In genomic region chr14:76153003-76153675, GRCm38 (mm10) we compare ENCODE assay signal across 8 mouse cellular contexts. TPM values are rescaled to one million over a fixed set of nuclear protein-coding genes. Genes with fewer than 3 reads are reported as not detected.
DNase-seq lines count a peak whose midpoint lies in the region; ATAC-seq lines count a peak whose summit lies in the region.

No protein-coding gene starts in this region.

- DNase-seq in lung, postnatal 25 days (ENCODE audit: low spot score) = no peak
- peak; percentile 9 for DNase-seq in adipocyte (ENCODE audit: low spot score)
- DNase-seq in mesoderm, embryonic 11.5 days (ENCODE audit: low read depth, low spot score) = peak; percentile 51
- DNase-seq in thymus, postnatal 4 days = peak; percentile 49
- no peak for DNase-seq in gastrocnemius, postnatal 4 days (ENCODE audit: low spot score in 2 of 2)

- peak; percentile 8; the same call in 1 of the 2 replicates for ATAC-seq in lung, embryonic 15.5 days (ENCODE audit: borderline replicate concordance, extremely low read depth, low FRiP score, low TSS enrichment)
- ATAC-seq in embryonic facial prominence, embryonic 15.5 days (ENCODE audit: insufficient number of reproducible peaks, low FRiP score, low TSS enrichment, low read depth) = no peak; the same call in 1 of the 2 replicates
- ATAC-seq in hindbrain, embryonic 16.5 days = peak; percentile 34; the same call in 1 of the 2 replicates

- peak overlapping the region; percentile 99 for H3K27ac ChIP-seq in lung, embryonic 15.5 days
- peak overlapping the region; percentile 99 for H3K27ac ChIP-seq in embryonic facial prominence, embryonic 15.5 days (replicated peaks)
- H3K27ac ChIP-seq in hindbrain, embryonic 16.5 days (ENCODE audit: low read depth, low read length) = peak overlapping the region; percentile 76

- peak overlapping the region; percentile 71 for H3K4me2 ChIP-seq in lung, embryonic 15.5 days
- peak overlapping the region; percentile 60 for H3K4me2 ChIP-seq in embryonic facial prominence, embryonic 15.5 days (replicated peaks)
- H3K4me2 ChIP-seq in hindbrain, embryonic 16.5 days (ENCODE audit: low read length) = peak overlapping the region; percentile 72

- no peaks in the 10 kb centered on the region for H3K9me3 ChIP-seq in lung, embryonic 15.5 days
- no peaks in the 10 kb centered on the region for H3K9me3 ChIP-seq in embryonic facial prominence, embryonic 15.5 days (replicated peaks)
- H3K9me3 ChIP-seq in hindbrain, embryonic 16.5 days (ENCODE audit: control insufficient read depth, low read length) = no peaks in the 10 kb centered on the region

- no peaks in the 10 kb centered on the region for H3K36me3 ChIP-seq in lung, embryonic 15.5 days
- H3K36me3 ChIP-seq in embryonic facial prominence, embryonic 15.5 days = no peaks in the 10 kb centered on the region
- H3K36me3 ChIP-seq in hindbrain, embryonic 16.5 days (ENCODE audit: control insufficient read depth, insufficient read depth, low read length) = no peaks in the 10 kb centered on the region

- WGBS in lung, embryonic 15.5 days = 5% methylated on average over 24 of the region's 24 CpGs
- 2% methylated on average over 24 of the region's 24 CpGs for WGBS in embryonic facial prominence, embryonic 15.5 days
- WGBS in hindbrain, embryonic 16.5 days = 5% methylated on average over 24 of the region's 24 CpGs

- peaks cover 37% of the 10 kb centered on the region for H3K4me1 ChIP-seq in lung, embryonic 15.5 days
- H3K4me1 ChIP-seq in embryonic facial prominence, embryonic 15.5 days = peaks cover 36% of the 10 kb centered on the region
- peaks cover 3% of the 10 kb centered on the region; the same call in 1 of the 2 replicates for H3K4me1 ChIP-seq in hindbrain, embryonic 16.5 days (ENCODE audit: control insufficient read depth, insufficient read depth, low read depth, low read length)

- peak overlapping the region; percentile 61 for H3K4me3 ChIP-seq in lung, embryonic 15.5 days
- H3K4me3 ChIP-seq in embryonic facial prominence, embryonic 15.5 days (replicated peaks) = peak overlapping the region; percentile 71
- peak overlapping the region; percentile 82 for H3K4me3 ChIP-seq in hindbrain, embryonic 16.5 days (ENCODE audit: low read length)

- no peaks in the 10 kb centered on the region for H3K27me3 ChIP-seq in lung, embryonic 15.5 days
- no peaks in the 10 kb centered on the region for H3K27me3 ChIP-seq in embryonic facial prominence, embryonic 15.5 days
- H3K27me3 ChIP-seq in hindbrain, embryonic 16.5 days (replicated peaks; ENCODE audit: control insufficient read depth, insufficient read depth, low read length) = no peaks in the 10 kb centered on the region

- peak overlapping the region; percentile 22; the same call in 1 of the 2 replicates for H3K9ac ChIP-seq in lung, embryonic 15.5 days
- peak overlapping the region; percentile 19; the same call in 1 of the 2 replicates for H3K9ac ChIP-seq in embryonic facial prominence, embryonic 15.5 days
- H3K9ac ChIP-seq in hindbrain, embryonic 16.5 days (ENCODE audit: low read depth, low read length) = peak overlapping the region; percentile 28

RNA-seq across cellular contexts. Expression of gene Nufip1, which starts 42.4 kb away (rescaled TPM):
- 15.3 and 16.5 TPM in 2 replicates for polyA plus RNA-seq in lung, embryonic 15.5 days (2015; fragmentation: Nextera tagmentation; extraction: Ambion mirVana)
- polyA plus RNA-seq in embryonic facial prominence, embryonic 15.5 days (2015; fragmentation: Nextera tagmentation; extraction: Ambion mirVana) = 13.1 TPM in 2 replicates
- 12.4 and 13.2 TPM in 2 replicates for polyA plus RNA-seq in hindbrain, embryonic 16.5 days (2015; fragmentation: Nextera tagmentation; extraction: Ambion mirVana)
- 1 to 10 TPM; 6.3 TPM for total RNA-seq in gastrocnemius, postnatal 4 days (2021)

RNA-seq across cellular contexts. Expression of gene Gpalpp1, which starts 42.6 kb away (rescaled TPM):
- polyA plus RNA-seq in lung, embryonic 15.5 days (2015; fragmentation: Nextera tagmentation; extraction: Ambion mirVana) = 12.1 and 12.5 TPM in 2 replicates
- 11.9 and 12.7 TPM in 2 replicates for polyA plus RNA-seq in embryonic facial prominence, embryonic 15.5 days (2015; fragmentation: Nextera tagmentation; extraction: Ambion mirVana)
- 9.6 and 12.4 TPM in 2 replicates for polyA plus RNA-seq in hindbrain, embryonic 16.5 days (2015; fragmentation: Nextera tagmentation; extraction: Ambion mirVana)
- 10 to 100 TPM in 1 of 2 experiments, 1 to 10 TPM in 1; 9.0 to 10.4 TPM for total RNA-seq in gastrocnemius, postnatal 4 days (2021)

Comparison
In these comparisons a context has a peak if more than half of its experiments do, and no peak if none do; other contexts are left out.
1. DNase-seq: peak in adipocyte (single experiment), mesoderm, embryonic 11.5 days (single experiment) and thymus, postnatal 4 days (single experiment); none in lung, postnatal 25 days (single experiment) and gastrocnemius, postnatal 4 days (0 of 2).
2. Peak in every context shown above with its lines, with median percentiles within 50 percentile points of each other: H3K27ac ChIP-seq, H3K4me2 ChIP-seq, H3K4me3 ChIP-seq and H3K9ac ChIP-seq.